Mouse (Mus musculus): Measurements from ENCODE around the gene Runx2. TPM values are rescaled to one million over a fixed set of nuclear protein-coding genes. Genes with fewer than 3 reads are reported as not detected.

The Runx2 gene
- polyA plus RNA-seq, 1 experiment: 38.4 TPM

DNA sequence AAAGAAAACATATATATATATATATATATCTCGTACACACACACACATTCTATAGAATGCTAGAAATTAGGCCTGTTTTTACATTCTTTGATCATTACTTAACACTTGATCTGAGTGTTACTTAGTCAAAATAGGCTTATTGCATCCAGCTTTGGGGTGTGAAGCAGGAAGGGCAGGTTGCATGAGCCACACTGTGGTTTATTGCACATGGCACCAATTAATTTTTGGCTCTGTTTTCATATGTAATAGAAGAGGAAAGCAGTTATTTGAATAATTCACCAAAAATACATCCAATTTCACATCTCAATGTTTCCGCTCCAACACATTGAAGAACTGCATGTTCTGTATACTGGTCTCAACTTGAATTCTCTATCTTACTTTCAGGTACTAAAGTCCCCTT, 42.0 kb downstream of the Runx2 start:
- Histone ChIP-seq H3K4me1 (ENCODE audit: control insufficient read depth, insufficient read depth, low read length) (peaks cover 10% of the 10 kb centered on the region), H3K27ac (ENCODE audit: insufficient read depth, low read length) (peak overlapping the region; percentile 61), H3K4me3 (ENCODE audit: insufficient read depth, low read length) (no peak overlapping the region)
- TF ChIP-seq POLR2A (IDR thresholded peaks at IDR 0.05; ENCODE audit: low read depth, low read length) (no peak), CTCF (IDR thresholded peaks at IDR 0.05; ENCODE audit: borderline replicate concordance, insufficient read depth, low read length) (no peak)

DNA sequence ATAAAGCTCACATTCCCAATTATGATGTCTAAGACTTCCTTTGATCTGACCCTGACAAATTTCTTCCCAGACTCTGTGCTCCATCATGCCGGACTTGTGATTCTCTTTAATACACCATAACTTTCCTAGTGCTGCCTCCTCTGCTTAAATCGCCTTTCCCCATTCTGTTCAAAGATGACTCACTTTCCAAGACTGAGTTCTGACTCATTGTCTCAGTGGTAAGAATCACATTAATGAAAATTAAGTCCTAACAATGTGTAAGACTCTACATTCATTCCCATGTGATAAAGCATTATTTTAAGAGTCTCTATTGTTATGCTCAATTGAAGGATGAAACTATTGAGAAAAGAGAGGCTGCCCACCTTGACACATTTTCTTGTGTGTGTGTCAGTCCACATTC, 43.7 kb downstream of the Runx2 start:
- H3K27ac ChIP-seq (ENCODE audit: insufficient read depth, low read length): peak overlapping the region; percentile 57
- peaks cover 10% of the 10 kb centered on the region for H3K4me1 ChIP-seq (ENCODE audit: control insufficient read depth, insufficient read depth, low read length)
- TF ChIP-seq POLR2A (IDR thresholded peaks at IDR 0.05; ENCODE audit: low read depth, low read length): no peak
- no peak for TF ChIP-seq CTCF (IDR thresholded peaks at IDR 0.05; ENCODE audit: borderline replicate concordance, insufficient read depth, low read length)
- H3K4me3 ChIP-seq (ENCODE audit: insufficient read depth, low read length): no peak overlapping the region

DNA sequence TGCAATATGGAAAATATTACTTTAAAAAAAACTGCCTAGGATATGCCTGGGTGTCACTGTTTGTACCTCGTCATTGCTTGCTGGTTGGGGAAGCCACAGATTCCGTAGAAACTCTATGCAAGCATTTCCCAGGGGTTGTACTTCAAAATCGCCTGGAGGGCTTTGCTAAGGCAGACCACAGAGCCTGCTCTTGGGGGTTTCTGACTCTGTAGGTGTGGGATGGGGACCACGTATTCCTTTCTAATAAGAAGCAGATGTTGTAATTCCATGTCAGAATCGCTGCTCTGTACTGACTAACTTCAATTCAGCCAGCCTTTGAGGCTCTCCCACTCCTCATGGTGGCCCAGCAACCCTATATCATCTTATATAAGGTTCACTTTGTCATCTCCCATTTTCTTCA, 46.1 kb downstream of the Runx2 start:
- no peak overlapping the region for H3K4me3 ChIP-seq (ENCODE audit: insufficient read depth, low read length)
- H3K27ac ChIP-seq (ENCODE audit: insufficient read depth, low read length): peak overlapping the region; percentile 53
- peaks cover 10% of the 10 kb centered on the region for H3K4me1 ChIP-seq (ENCODE audit: control insufficient read depth, insufficient read depth, low read length)
- no peak for TF ChIP-seq CTCF (IDR thresholded peaks at IDR 0.05; ENCODE audit: borderline replicate concordance, insufficient read depth, low read length)

DNA sequence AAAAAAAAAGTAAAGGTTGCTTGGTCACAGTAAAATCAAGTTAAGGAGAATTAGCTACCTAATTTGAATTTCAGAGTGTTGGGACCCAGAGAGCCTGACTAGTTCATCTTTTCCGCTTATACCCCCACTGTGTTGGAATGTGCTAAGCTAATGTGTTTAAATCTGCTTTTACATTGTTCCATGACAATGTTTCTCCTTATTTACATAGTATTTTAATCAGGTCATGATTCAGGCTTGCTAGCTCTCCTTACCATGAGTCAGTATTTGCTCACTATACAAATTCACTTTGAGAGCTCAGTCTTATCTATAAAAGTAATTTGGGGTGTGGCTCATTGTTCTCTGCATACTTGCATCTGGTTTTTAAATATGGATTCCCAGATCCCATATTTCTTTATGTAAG, 47.2 kb downstream of the Runx2 start:
- Histone ChIP-seq H3K4me1 (ENCODE audit: control insufficient read depth, insufficient read depth, low read length) (peaks cover 7% of the 10 kb centered on the region), H3K4me3 (ENCODE audit: insufficient read depth, low read length) (no peak overlapping the region), H3K27ac (ENCODE audit: insufficient read depth, low read length) (peak overlapping the region; percentile 93)
- TF ChIP-seq CTCF (IDR thresholded peaks at IDR 0.05; ENCODE audit: borderline replicate concordance, insufficient read depth, low read length) (no peak), POLR2A (IDR thresholded peaks at IDR 0.05; ENCODE audit: low read depth, low read length) (no peak)

DNA sequence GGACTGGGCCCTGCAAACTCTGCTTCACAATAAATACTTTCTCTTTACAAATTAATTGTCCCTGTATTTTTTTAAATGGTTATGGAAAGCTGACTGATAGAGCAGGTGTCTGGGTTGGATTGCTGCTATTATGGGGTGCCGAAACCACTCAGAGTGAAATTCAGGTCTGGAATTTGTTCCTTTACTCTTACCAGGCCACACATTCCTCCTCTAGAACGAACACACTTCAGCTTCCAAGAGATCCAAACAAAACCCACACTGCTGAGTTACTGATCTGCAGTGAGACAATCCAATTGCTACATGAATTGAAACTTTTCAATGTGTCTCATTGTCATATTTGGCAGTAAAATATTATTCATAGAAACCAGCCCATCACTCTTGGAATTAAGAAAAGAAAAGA, 47.6 kb downstream of the Runx2 start:
- no peak for TF ChIP-seq CTCF (IDR thresholded peaks at IDR 0.05; ENCODE audit: borderline replicate concordance, insufficient read depth, low read length)
- no peak for TF ChIP-seq POLR2A (IDR thresholded peaks at IDR 0.05; ENCODE audit: low read depth, low read length)
- Histone ChIP-seq H3K27ac (ENCODE audit: insufficient read depth, low read length) (peak overlapping the region; percentile 80), H3K4me3 (ENCODE audit: insufficient read depth, low read length) (no peak overlapping the region), H3K4me1 (ENCODE audit: control insufficient read depth, insufficient read depth, low read length) (peaks cover 7% of the 10 kb centered on the region)

DNA sequence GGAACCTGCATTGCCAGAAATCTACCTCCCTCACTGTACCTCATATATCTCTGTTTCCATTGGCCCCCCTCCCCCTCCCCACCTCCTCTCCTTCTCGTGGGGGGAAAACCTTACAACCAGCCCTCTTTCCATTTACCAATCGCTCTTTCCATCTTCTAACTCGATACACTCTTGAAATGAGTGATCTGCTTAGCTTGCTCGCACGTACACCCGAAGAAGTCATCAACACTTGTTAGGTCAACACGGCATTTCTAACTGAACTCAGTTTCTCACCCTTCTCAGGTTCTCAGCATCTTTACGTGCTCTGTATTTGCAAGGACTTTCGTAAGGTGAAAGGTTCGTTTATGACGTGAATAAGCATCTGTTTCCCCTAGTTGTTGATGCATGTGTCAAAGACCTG, 48.3 kb downstream of the Runx2 start:
- Histone ChIP-seq H3K4me3 (ENCODE audit: insufficient read depth, low read length) (no peak overlapping the region), H3K27ac (ENCODE audit: insufficient read depth, low read length) (peak overlapping the region; percentile 80), H3K4me1 (ENCODE audit: control insufficient read depth, insufficient read depth, low read length) (peaks cover 7% of the 10 kb centered on the region; the same call in 1 of the 2 replicates)
- TF ChIP-seq CTCF (IDR thresholded peaks at IDR 0.05; ENCODE audit: borderline replicate concordance, insufficient read depth, low read length) (no peak), POLR2A (IDR thresholded peaks at IDR 0.05; ENCODE audit: low read depth, low read length) (no peak)

DNA sequence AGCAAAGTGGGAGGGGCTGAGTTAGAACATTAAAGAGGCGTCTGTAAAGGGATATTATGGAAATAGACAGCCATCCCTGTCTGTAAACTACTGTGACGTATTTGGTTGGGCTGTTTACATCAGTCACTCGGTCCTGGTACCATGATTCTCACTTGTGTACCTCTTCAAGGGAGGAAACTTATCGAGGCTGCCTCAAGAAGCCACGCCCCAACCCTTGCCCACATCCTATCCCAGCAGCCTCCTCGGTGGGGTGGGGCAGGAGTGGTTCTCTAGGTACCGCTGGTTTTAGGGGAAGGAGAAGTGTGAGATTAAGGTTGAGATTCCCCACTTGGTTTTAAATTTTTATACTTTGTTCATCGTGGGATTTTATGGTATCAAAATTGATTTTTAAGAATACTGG, 69.2 kb downstream of the Runx2 start:
- no peak overlapping the region for H3K27ac ChIP-seq (ENCODE audit: insufficient read depth, low read length)
- no peaks in the 10 kb centered on the region for H3K4me1 ChIP-seq (ENCODE audit: control insufficient read depth, insufficient read depth, low read length)
- no peak for TF ChIP-seq POLR2A (IDR thresholded peaks at IDR 0.05; ENCODE audit: low read depth, low read length)
- no peak for TF ChIP-seq CTCF (IDR thresholded peaks at IDR 0.05; ENCODE audit: borderline replicate concordance, insufficient read depth, low read length)
- H3K4me3 ChIP-seq (ENCODE audit: insufficient read depth, low read length): no peak overlapping the region

DNA sequence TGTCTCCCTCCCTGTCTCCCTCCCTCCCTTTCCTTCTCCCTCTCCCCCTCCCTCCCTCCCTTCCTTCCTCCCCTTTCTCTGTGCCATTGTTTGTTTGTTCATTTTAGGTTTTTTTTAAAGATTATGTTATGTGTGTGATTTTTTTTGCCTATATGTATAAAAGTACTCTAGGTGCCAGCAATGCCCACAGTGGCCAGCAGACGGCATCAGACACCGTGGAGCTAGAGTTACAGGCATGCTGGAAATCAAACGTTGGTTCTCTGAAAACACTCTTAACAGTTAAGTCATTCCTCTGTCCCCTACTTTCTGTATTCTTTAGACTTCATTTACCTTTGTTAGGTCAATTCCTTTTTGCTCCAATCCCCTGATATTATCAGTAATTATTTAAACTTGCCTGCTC, 70.8 kb downstream of the Runx2 start:
- Histone ChIP-seq H3K4me3 (ENCODE audit: insufficient read depth, low read length) (no peak overlapping the region), H3K4me1 (ENCODE audit: control insufficient read depth, insufficient read depth, low read length) (peaks cover 2% of the 10 kb centered on the region; the same call in 1 of the 2 replicates), H3K27ac (ENCODE audit: insufficient read depth, low read length) (no peak overlapping the region)
- TF ChIP-seq POLR2A (IDR thresholded peaks at IDR 0.05; ENCODE audit: low read depth, low read length) (no peak), CTCF (IDR thresholded peaks at IDR 0.05; ENCODE audit: borderline replicate concordance, insufficient read depth, low read length) (peak; percentile 39; the same call in 1 of the 2 replicates)

DNA sequence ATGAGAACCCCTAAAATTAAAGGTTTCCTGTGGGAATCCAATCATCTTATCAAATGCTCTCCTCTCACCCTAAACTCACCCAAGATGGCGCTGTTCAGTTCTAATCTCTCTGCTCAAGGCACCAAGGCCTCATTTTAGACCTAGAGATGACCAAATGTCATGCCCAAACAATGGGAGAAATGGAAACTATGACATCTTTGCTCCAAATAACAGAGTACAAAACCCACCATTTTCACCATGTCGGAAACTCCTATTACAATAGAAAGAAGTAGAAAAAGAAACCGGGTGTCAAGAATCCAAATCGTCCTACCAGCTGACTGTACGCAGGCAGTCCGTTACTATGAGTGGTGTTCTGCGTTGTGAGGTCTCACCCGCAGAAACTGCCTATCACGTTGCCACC, 72.4 kb downstream of the Runx2 start:
- Histone ChIP-seq H3K4me3 (ENCODE audit: insufficient read depth, low read length) (no peak overlapping the region), H3K27ac (ENCODE audit: insufficient read depth, low read length) (no peak overlapping the region), H3K4me1 (ENCODE audit: control insufficient read depth, insufficient read depth, low read length) (peaks cover 6% of the 10 kb centered on the region)
- TF ChIP-seq POLR2A (IDR thresholded peaks at IDR 0.05; ENCODE audit: low read depth, low read length) (no peak), CTCF (IDR thresholded peaks at IDR 0.05; ENCODE audit: borderline replicate concordance, insufficient read depth, low read length) (no peak)

DNA sequence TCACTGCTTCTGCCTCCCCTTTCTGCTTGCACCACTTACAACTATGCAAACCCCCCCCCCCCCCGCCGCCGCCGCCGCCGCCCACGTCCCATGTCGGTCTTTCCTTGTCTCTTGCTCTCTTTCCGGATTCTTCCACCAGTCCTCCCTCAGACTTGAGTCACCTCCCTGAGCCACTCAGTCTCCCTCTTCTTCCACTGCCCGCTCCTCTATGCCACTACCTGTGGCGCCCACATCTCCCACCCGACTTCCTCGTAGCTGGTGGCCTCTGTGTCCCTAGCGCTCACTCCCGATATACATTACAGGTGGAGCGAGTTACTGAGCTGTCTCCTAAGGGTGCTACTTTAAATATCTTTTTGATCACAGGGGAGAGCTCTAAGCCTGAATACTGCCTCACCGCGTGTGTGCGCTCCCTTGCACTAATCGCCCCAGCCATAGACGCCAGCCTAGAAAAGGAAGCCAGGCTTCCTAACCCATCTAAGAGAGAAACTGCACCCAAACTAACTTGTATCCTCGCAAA, 76.4 kb downstream of the Runx2 start:
- TF ChIP-seq POLR2A (IDR thresholded peaks at IDR 0.05; ENCODE audit: low read depth, low read length) (no peak), CTCF (IDR thresholded peaks at IDR 0.05; ENCODE audit: borderline replicate concordance, insufficient read depth, low read length) (no peak; the same call in 1 of the 2 replicates)
- peak overlapping the region; percentile 30 for H3K4me3 ChIP-seq (ENCODE audit: insufficient read depth, low read length)
- H3K4me1 ChIP-seq (ENCODE audit: control insufficient read depth, insufficient read depth, low read length): peaks cover 6% of the 10 kb centered on the region
- H3K27ac ChIP-seq (ENCODE audit: insufficient read depth, low read length): peak overlapping the region; percentile 85

Data from embryonic fibroblast, embryonic 13.5 days (primary cell).